Mouse (Mus musculus) heart, embryonic 12.5 days (tissue): ENCODE measurements around the gene Clca3a2. TPM values are rescaled to one million over a fixed set of nuclear protein-coding genes. Genes with fewer than 3 reads are reported as not detected.

Source experiments
- polyA plus RNA-seq: library from polyadenylated mRNA; unstranded; fragments of >200 nt; fragmentation: Nextera tagmentation; extraction: Ambion mirVana; gene quantifications from 2 replicates; pipeline ENCODE4 v1.2.1, GENCODE M21; 2016

The Clca3a2 gene
- polyA plus RNA-seq, 1 experiment from 2014 or later: 0.78 TPM

Other genes with a start within 250 kb of the Clca3a2 start
- gene Hs2st1, start 249.3 kb downstream of the Clca3a2 start, polyA plus RNA-seq: 11.6 and 11.7 TPM in 2 replicates
- 405 and 413 TPM in 2 replicates for gene Selenof, start 249.2 kb downstream of the Clca3a2 start, polyA plus RNA-seq
- gene Sh3glb1, start 99.2 kb downstream of the Clca3a2 start, polyA plus RNA-seq: 145 and 147 TPM in 2 replicates
- 22.1 and 24.1 TPM in 2 replicates for gene Clca3a1, start 58.5 kb downstream of the Clca3a2 start, polyA plus RNA-seq
- not detected in 2 replicates for gene Clca3b, start 29.9 kb upstream of the Clca3a2 start, polyA plus RNA-seq
- gene Clca4b, start 113.0 kb upstream of the Clca3a2 start, polyA plus RNA-seq: not detected in 2 replicates
- gene Clca4a, start 155.6 kb upstream of the Clca3a2 start, polyA plus RNA-seq: not detected in 2 replicates
- not detected in 2 replicates for gene Clca1, start 213.3 kb upstream of the Clca3a2 start, polyA plus RNA-seq